Mouse (Mus musculus): ENCODE measurements around the gene Gpt2. TPM values are rescaled to one million over a fixed set of nuclear protein-coding genes. Genes with fewer than 3 reads are reported as not detected.

The Gpt2 gene
- polyA plus RNA-seq, 1 experiment = 11.3 TPM

DNA sequence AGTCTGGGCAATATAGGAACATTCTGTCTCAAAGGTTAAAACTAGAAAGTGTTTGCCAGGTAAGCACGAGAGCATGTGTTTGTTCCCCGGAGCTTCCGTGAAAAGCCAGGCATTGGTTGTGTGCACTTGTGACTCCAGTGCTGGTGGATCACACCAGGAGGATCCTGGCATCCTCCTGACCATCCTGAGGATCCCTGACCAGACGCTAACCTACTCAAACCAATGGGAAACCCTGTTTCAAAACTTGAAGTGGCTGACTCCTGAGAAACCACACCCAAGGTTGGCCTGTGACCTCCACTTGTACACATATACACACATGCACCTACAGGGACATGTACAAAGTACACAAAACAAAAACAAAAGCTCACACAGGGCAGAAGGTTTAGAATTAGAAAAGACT is 4.4 kb downstream of the Gpt2 start:
- peak overlapping the region; percentile 59 for H3K27ac ChIP-seq (ENCODE audit: insufficient read depth, low read depth, low read length)
- WGBS = 30% methylated on average over 4 of the region's 4 CpGs
- H3K4me1 ChIP-seq (ENCODE audit: control insufficient read depth, insufficient read depth, insufficient read length, low read length) = peaks cover 11% of the 10 kb centered on the region
- no peak overlapping the region for H3K4me3 ChIP-seq (ENCODE audit: low read depth, low read length)
- TF ChIP-seq CTCF (IDR thresholded peaks at IDR 0.05; ENCODE audit: extremely low read depth, insufficient read length, insufficient replicate concordance, low read depth, low read length) (no peak), POLR2A (IDR thresholded peaks at IDR 0.05; ENCODE audit: low read depth, low read length) (no peak)
- no peaks in the 10 kb centered on the region for H3K27me3 ChIP-seq (ENCODE audit: control insufficient read depth, insufficient read depth, low read length)
- H3K36me3 ChIP-seq (ENCODE audit: control insufficient read depth, insufficient read depth, low read length) = no peaks in the 10 kb centered on the region

DNA sequence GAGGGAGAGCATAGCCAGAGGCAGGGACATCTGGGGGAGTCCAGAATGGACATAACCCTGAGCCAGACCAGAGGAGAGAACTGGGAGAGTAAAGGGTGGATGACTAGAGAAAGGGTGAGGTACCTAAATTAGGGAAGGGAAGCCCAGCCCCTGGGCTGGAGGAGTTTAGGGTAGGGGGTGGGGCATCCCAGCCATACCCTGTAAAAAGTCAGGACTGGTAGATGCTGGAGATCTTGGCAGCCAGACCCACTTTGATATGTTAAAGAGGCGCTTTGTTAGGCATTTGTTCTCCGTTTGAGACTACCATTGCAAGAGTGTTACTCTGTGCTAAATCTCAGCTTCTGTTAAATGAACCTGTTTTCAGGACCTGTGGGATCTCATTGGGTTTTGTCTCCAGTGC is 6.2 kb downstream of the Gpt2 start:
- H3K27me3 ChIP-seq (ENCODE audit: control insufficient read depth, insufficient read depth, low read length) = no peaks in the 10 kb centered on the region
- H3K4me3 ChIP-seq (ENCODE audit: low read depth, low read length) = no peak overlapping the region
- no peaks in the 10 kb centered on the region for H3K36me3 ChIP-seq (ENCODE audit: control insufficient read depth, insufficient read depth, low read length)
- TF ChIP-seq POLR2A (IDR thresholded peaks at IDR 0.05; ENCODE audit: low read depth, low read length) (no peak), CTCF (IDR thresholded peaks at IDR 0.05; ENCODE audit: extremely low read depth, insufficient read length, insufficient replicate concordance, low read depth, low read length) (no peak)
- 82% methylated on average over 2 of the region's 2 CpGs for WGBS
- H3K4me1 ChIP-seq (ENCODE audit: control insufficient read depth, insufficient read depth, insufficient read length, low read length) = peaks cover 11% of the 10 kb centered on the region; the same call in 1 of the 2 replicates
- no peak overlapping the region for H3K27ac ChIP-seq (ENCODE audit: insufficient read depth, low read depth, low read length)

DNA sequence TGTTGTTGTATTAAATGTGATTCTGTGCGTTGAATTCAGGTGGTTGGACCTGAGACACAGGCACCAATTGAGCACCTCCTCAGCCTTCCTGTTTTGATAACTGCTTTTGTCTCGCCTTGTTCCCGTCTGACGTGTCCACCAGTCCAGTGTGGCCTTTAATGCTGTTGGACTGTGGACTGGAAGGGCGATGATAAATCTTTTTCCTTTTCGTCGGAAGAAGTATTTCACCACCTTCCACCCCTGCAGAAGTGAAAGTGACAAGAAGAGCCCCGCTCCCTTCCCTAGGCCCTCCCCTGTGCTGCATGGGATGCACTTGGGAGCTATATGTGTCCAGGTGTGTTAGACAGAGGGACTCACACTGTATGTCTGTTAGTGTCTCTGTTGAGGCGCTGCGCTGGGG is 8.1 kb downstream of the Gpt2 start:
- no peaks in the 10 kb centered on the region for H3K27me3 ChIP-seq (ENCODE audit: control insufficient read depth, insufficient read depth, low read length)
- H3K36me3 ChIP-seq (ENCODE audit: control insufficient read depth, insufficient read depth, low read length) = no peaks in the 10 kb centered on the region
- H3K4me3 ChIP-seq (ENCODE audit: low read depth, low read length) = no peak overlapping the region
- TF ChIP-seq POLR2A (IDR thresholded peaks at IDR 0.05; ENCODE audit: low read depth, low read length) (no peak), CTCF (IDR thresholded peaks at IDR 0.05; ENCODE audit: extremely low read depth, insufficient read length, insufficient replicate concordance, low read depth, low read length) (no peak)
- H3K27ac ChIP-seq (ENCODE audit: insufficient read depth, low read depth, low read length) = no peak overlapping the region
- H3K4me1 ChIP-seq (ENCODE audit: control insufficient read depth, insufficient read depth, insufficient read length, low read length) = peaks cover 11% of the 10 kb centered on the region; the same call in 1 of the 2 replicates
- 47% methylated on average over 10 of the region's 10 CpGs for WGBS

DNA sequence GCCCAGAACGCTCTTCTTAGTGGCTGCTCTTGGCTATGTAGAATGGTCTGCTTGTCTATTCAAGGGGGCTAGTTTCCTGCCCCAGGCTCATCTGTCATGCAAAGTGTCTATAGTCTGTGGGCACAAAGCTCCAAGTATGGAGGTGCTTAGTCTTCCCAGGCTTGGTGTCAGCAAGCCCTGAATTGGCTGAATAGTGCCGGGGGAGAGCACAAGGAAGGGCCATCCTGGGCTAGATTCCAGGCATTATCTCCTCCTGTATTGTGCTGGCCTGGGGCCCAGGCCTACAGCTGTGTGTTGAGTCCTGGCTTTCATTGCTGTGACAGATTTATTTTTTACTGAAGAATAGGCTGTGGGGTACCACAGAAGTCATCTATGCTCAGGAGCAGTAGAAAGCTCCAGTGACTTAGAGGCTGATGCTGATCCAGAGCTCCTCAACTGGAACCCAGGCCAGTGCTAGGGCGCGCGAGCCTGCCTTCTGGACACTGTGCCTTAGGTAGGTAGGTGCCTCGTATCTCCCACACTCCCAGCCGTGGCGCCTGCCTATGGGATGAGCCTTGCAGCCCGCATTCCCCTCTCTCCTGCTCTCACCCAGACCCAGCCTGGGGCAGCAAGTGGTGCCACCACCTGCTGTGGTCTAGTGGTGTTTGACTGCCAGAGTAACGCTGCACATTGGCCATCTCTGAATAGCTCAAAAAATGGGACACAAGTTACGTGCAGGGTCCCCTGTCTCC is 8.7 kb downstream of the Gpt2 start:
- WGBS = 81% methylated on average over 11 of the region's 11 CpGs
- TF ChIP-seq POLR2A (IDR thresholded peaks at IDR 0.05; ENCODE audit: low read depth, low read length) = no peak
- no peak for TF ChIP-seq CTCF (IDR thresholded peaks at IDR 0.05; ENCODE audit: extremely low read depth, insufficient read length, insufficient replicate concordance, low read depth, low read length)
- Histone ChIP-seq H3K36me3 (ENCODE audit: control insufficient read depth, insufficient read depth, low read length) (no peaks in the 10 kb centered on the region), H3K27me3 (ENCODE audit: control insufficient read depth, insufficient read depth, low read length) (no peaks in the 10 kb centered on the region), H3K4me1 (ENCODE audit: control insufficient read depth, insufficient read depth, insufficient read length, low read length) (peaks cover 10% of the 10 kb centered on the region; the same call in 1 of the 2 replicates), H3K27ac (ENCODE audit: insufficient read depth, low read depth, low read length) (no peak overlapping the region), H3K4me3 (ENCODE audit: low read depth, low read length) (no peak overlapping the region)

DNA sequence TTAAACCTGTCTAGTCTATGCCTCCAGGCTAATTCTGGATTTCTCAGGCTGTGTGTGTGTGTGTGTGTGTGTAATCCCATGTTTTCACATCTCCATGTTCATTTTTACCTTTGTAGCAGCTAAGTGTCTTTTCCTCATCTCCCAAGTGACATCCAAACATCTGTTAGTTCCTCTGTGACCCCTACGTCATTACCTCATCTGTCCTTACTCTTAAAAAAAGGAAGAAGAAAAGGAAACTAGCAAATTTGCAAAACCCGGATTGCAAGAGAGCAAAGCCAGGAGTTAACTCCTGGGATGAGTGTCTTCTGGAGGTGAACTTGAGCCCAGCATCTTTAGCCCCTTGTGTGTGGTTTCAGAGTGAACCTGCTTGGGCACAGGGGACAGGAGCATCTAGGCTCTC is 10.0 kb downstream of the Gpt2 start:
- Histone ChIP-seq H3K27ac (ENCODE audit: insufficient read depth, low read depth, low read length) (no peak overlapping the region), H3K27me3 (ENCODE audit: control insufficient read depth, insufficient read depth, low read length) (no peaks in the 10 kb centered on the region), H3K4me1 (ENCODE audit: control insufficient read depth, insufficient read depth, insufficient read length, low read length) (peaks cover 3% of the 10 kb centered on the region; the same call in 1 of the 2 replicates), H3K36me3 (ENCODE audit: control insufficient read depth, insufficient read depth, low read length) (no peaks in the 10 kb centered on the region), H3K4me3 (ENCODE audit: low read depth, low read length) (no peak overlapping the region)
- TF ChIP-seq CTCF (IDR thresholded peaks at IDR 0.05; ENCODE audit: extremely low read depth, insufficient read length, insufficient replicate concordance, low read depth, low read length) (no peak), POLR2A (IDR thresholded peaks at IDR 0.05; ENCODE audit: low read depth, low read length) (no peak)
- 78% methylated on average over 2 of the region's 2 CpGs for WGBS

DNA sequence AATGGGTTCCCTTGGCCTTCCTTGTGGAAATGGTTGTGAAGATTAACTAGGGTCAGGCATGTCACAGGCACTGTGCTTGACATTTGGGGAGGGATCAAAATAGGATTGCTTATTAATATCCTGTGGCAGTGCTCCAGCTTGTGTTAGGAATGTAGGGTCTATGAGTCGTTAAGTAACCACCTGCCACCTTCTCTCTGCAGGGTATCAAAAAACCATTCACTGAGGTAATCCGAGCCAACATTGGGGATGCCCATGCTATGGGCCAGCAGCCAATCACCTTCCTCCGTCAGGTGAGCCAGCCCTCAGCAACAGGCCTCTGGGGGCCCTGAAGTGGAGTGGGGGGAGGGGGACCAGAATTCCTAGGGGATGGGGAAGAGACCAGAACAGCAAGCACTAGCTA is 10.7 kb downstream of the Gpt2 start:
- Histone ChIP-seq H3K36me3 (ENCODE audit: control insufficient read depth, insufficient read depth, low read length) (no peaks in the 10 kb centered on the region), H3K27ac (ENCODE audit: insufficient read depth, low read depth, low read length) (no peak overlapping the region), H3K27me3 (ENCODE audit: control insufficient read depth, insufficient read depth, low read length) (no peaks in the 10 kb centered on the region), H3K4me1 (ENCODE audit: control insufficient read depth, insufficient read depth, insufficient read length, low read length) (peaks cover 3% of the 10 kb centered on the region; the same call in 1 of the 2 replicates), H3K4me3 (ENCODE audit: low read depth, low read length) (no peak overlapping the region)
- WGBS = 55% methylated on average over 3 of the region's 3 CpGs
- TF ChIP-seq POLR2A (IDR thresholded peaks at IDR 0.05; ENCODE audit: low read depth, low read length) = no peak
- no peak for TF ChIP-seq CTCF (IDR thresholded peaks at IDR 0.05; ENCODE audit: extremely low read depth, insufficient read length, insufficient replicate concordance, low read depth, low read length)

DNA sequence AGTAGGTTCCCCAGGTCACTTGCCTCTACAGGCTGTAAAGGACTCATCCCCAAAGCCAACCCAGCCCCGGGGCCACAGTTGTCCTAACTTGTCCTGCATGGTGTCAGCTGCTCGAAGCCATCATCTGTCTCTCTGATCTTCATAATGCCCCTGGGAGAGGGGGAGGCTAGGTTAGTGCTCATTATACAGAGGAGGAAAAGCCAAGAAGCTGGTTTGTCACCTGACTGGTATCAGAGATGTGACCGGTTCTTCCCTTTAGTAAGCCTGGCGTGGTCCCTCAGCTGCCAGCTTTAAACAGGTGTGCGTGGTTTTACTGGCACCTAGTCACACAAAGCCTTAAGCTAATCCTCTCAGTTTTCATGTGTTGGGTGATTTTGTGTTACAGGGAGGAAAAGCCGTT is 12.3 kb downstream of the Gpt2 start:
- Histone ChIP-seq H3K4me3 (ENCODE audit: low read depth, low read length) (no peak overlapping the region), H3K27ac (ENCODE audit: insufficient read depth, low read depth, low read length) (no peak overlapping the region), H3K27me3 (ENCODE audit: control insufficient read depth, insufficient read depth, low read length) (no peaks in the 10 kb centered on the region), H3K4me1 (ENCODE audit: control insufficient read depth, insufficient read depth, insufficient read length, low read length) (peaks cover 3% of the 10 kb centered on the region; the same call in 1 of the 2 replicates), H3K36me3 (ENCODE audit: control insufficient read depth, insufficient read depth, low read length) (no peaks in the 10 kb centered on the region)
- WGBS = 90% methylated on average over 6 of the region's 6 CpGs
- TF ChIP-seq CTCF (IDR thresholded peaks at IDR 0.05; ENCODE audit: extremely low read depth, insufficient read length, insufficient replicate concordance, low read depth, low read length) = no peak
- TF ChIP-seq POLR2A (IDR thresholded peaks at IDR 0.05; ENCODE audit: low read depth, low read length) = no peak

All from small intestine, adult 2 months (tissue).